Mouse (Mus musculus) thymus, postnatal 10 days (tissue): Measurements from ENCODE around the gene Xntrpc.
"Not testable (repeated sequence)": the region's sequence is repeated elsewhere in the genome, so short reads cannot be mapped to it uniquely, and the experiment has no call there.

Experiments
- DNase-seq, 2 experiments: peaks; one replicate each; pipeline ENCODE4 v3.0.0; 2021; ENCODE audit warnings: low spot score in 2 of 2

Xntrpc gene

DNA sequence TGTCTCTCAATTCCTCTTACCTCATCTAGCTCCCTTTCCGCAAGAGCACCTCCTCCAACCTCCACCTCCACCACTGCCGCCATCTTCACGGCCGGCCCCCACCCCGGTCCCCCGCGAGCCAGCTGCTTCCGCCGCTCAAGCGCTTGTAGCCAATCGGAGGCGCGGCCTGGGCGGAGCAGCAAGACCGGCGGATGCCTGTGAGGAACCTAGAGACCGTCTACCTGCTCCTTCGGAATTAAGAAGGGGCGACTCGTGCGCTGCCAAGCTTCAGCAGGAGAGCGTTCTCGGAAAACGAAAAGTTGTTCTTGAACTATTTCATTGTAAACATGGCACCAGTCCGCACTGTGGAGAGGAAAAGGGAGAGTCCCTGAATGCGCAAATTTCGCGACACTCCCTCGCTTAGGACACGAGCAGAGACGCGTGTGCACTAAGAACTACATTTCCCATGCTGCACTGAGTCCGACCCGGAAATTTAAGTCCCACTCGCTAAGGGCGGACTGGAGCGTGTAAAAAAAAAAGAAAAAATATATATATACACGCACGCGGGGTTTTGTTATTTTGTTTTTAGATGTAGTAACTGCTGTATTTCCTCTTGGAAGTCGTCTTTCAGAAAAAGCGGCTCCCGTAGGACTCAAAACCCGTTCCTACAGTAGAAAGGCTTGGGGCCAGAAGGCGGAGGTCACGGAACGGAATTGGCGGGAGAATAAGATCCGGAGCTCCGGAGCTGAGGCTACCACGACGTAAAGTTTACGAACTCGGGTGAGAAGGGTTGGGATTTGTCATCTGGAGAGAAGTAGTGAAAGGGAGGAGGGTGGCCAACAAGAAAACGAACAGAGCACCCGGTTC lies at the start of gene Xntrpc, which contains the start of the genes Rnf121 and Xndc1:
Xntrpc (plus strand) TSS at position 668 of the 846 bp plus-strand sequence.
Rnf121 (minus strand) TSS at position 424 of the 846 bp plus-strand sequence.
Xndc1 (plus strand) TSS at position 466 of the 846 bp plus-strand sequence.
- peak; percentile 88 to 91 for DNase-seq

DNA sequence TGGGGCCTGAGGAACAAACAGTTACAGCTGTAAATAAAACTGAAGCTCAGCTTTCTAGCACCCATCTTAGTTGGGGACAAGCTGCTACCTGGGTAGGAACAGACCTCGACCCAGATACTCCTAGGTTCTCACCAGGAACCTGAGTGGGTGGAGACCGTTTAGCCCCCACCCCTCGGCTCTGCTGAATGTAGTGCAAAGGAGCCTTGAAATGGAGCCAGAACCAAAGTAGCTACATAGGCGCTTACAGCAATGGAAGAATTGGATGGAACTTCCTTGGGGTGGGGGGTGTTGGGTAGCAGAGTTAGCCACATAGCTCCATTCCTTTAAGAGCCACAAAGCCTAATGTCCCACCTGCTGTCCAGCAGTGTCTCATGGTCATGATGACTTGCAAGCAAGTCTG lies 48.6 kb upstream of the Xntrpc start:
- DNase-seq, result no peak

DNA sequence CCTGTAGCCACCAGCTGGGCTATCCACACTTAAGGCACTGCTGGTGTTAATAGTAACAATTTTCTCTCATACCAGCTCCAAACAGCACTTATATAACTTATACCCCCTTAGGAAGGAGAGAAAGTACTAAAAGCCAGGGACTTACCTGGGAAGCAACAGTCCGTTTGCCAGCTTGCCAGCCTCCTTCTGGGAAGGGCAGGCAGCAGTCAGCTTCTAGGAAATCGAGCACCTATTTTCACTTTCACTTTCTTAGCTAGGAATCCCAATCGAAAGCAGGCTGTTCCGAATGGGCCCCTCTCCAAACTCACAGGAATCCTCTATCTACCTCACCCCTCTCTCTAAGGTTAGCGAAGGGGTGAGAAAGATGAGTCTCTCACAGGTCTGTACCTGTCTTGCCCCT lies 48.1 kb upstream of the Xntrpc start:
- no peak for DNase-seq

DNA sequence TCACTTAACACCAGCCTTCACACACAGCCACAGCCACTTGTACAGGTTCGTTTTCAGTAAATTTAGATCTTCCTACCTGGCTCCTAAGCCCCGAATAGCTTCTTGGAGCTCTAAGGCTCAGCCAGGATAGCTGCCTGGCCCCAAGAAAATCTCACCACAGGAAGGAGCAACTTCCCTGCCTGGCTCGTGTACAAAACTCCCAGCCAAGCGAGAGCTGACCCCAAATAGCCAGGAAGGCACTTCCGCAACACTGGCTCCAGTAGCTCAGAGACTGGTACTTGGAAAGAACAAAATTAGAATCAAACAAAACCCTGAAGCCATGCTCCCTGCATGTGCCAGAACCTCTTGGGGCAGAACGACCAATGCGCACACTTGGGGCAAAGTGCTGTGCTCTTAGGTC lies 47.5 kb upstream of the Xntrpc start:
- no peak for DNase-seq

DNA sequence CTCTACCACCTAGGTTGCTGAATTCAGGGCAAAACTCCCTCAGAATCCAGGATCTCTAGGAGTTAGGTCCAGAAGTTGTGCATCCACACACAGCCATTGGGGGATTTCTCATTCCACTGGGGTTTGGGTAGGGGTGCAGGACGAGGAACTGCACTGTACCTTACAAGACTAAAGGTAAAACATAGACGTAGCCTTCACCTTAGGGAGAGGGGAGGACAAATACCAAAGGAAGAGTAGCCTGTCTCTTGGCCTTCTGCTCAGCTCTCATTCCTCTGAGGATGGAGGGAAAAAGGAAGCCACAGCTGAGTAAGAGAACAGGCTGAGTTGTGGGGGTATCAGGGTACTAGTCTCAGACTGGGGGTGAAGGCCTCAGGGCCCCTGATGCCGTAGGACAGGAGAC lies 46.9 kb upstream of the Xntrpc start, which contains the start of gene Il18bp:
Il18bp (minus strand) TSS at position 101 of the 400 bp plus-strand sequence.
- no peak for DNase-seq

DNA sequence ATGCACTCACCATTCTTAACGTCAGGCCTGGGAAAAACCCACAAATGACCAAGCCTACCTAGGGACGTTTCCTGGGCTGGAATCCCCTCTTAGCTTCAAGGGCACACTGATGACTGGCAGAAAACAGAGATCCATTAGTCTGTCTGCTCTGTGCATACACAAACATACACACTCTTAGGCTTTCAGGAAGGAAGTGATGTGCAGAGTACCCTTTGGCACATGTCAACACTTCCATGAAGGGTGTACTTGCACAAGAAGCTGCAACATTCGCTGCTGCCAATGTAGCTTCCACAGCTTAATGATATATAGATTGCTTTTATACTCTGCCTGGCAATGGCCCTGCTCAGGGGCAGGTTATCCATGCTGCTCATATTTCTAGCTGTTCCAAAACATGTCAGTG lies 46.2 kb upstream of the Xntrpc start:
- DNase-seq, result no peak

DNA sequence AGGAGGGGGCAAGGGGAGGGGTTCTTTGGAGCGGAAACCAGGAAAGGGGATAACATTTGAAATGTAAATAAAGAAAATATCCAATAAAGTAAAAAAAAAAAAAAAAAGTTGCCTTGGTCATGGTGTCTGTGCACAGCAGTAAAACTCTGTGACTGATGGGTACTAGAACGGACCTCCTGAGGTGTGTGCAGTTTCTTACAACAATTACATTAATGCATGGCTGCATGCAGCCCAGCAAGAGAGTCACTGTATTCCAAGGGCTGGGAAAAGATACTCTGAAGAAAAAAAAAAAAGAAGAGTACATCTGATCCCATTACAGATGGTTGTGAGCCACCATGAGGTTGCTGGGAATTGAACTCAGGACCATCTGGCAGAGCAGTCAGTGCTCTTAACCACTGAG lies 44.6 kb upstream of the Xntrpc start:
- DNase-seq, result not testable (repeated sequence)

DNA sequence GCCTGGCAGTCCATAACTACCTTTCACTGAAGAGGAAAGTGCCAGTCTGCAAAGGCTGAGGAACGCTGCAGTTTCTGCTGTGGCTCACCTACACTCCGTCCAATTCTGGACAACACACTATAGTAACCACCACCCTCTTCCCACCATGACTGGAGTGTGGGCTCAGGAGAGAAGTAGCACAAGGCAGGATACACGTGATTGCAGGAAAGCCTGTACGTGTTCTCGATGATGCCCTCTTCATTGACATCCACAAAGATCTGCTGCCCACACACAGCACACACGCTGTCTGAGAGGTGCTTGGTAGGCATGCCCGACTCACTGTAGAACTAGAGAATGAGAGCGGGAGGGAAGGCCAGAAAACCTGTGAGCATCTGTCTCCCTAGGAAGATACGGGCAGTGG lies 41.7 kb upstream of the Xntrpc start:
- no peak for DNase-seq

DNA sequence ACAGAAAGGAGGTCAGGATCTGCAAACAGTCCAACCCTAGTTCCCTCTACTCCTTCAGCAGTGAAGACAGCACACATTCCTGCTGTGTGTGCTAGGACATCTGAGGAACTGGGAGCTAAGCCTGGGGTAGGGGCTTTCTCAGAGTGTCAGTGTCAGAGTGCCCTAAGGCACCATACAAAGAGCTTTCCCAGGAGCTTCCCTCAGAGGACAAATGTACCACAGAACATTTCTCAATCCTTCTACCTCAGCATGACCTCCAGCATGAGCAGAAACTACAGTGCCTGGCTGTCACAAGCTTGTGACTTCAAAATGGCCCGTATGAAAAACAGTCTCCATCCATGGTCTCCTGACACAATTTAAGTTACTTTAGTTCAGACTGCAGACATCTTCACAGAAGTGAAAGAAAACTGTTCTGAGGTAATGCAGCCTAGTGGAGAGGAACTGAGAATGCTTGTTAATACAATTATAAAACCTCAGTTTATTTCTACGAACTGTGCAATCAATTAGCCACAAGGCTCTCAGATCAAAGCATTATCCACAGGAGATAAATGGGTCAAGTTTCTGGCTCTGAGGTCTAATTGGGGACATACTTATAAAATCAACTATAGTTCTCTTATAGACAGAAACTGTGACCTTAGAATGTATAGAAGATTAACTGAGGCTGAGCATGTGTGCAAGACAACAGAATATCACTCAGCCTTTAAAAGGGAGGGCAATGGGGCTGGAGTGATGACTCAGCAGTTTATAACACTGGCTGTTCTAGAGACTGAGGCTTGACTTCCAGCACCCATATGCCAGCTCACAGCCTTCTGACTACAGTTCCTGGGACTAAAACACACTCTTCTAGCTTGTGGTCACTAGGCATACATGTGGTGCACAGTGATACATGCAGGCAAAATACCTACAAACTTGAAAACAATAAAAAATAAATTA lies 40.1 kb upstream of the Xntrpc start:
- DNase-seq, result no peak

DNA sequence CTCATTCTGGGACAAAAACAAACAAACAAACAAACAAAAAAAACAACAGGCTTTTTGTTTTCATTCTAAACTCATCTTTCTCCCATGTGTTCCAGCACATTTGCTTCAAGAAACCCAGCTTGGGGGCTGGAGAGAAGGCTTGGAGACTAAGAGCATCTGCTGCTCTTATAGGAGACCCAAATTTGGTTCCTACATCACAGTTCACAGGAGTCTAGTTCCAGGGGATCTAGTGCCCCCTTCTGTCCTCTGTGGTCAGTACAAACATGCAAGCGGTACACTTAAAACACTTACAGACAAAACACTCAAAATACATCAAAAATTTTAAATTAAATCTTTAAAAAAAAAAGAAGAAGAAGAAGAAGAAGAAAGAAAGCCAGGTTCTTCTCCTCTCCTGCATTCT lies 30.6 kb upstream of the Xntrpc start:
- no peak for DNase-seq

DNA sequence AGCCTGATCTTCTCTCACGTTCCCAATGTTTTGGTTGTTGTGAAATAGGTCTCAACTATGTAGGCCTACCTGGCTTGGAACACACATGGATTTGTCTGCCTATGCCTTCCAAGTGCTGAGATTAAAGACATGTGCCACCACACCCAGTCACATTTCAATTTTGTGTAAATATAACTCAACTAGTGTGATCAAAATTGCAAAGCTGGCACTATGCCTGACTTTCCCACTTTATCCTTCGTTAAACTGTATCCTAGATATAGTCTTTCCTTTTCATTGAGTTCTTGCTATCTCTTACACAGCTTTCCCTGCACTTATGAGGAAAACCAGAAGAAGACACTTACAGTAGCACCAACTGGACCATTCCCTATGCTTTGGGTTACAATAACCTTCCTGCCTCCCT lies 30.0 kb upstream of the Xntrpc start:
- no peak for DNase-seq

DNA sequence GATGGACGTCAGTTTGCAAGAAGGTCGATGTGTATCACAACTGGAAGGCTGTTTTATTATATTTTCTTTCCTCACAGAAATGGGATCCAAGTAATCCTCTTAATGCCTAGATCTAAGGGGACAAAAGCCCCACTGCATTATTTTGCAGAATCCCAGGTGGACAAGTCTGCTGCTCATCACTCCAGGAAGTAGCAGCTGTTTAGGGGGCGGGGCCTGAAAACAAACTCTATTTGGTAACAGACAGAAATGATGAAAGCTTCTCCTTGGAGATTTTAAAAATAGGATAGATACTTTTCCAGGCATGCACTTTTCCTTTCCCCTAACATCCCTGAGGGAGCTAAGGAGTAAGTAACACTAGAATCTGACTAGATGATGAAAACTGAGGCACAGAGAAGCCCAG lies 28.2 kb upstream of the Xntrpc start:
- no peak for DNase-seq

DNA sequence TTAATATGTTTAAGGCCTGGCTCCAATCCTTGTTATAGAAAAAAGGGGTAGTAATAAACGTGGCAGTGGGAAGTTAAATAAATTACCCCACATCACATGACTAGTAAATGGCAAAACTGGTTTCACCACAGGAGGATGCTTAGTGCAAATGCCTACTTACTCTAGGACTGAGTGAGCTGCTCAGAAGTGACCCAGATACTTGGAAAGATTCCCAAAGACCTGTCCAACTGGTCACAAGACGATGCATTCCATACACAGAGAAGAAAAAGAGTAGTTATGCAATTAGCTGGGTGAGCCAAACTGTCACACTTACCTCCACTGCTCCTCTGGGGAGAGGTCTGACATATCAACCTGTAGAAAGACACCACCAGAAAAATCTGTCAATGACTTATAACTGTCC lies 23.2 kb upstream of the Xntrpc start:
- DNase-seq, result no peak

DNA sequence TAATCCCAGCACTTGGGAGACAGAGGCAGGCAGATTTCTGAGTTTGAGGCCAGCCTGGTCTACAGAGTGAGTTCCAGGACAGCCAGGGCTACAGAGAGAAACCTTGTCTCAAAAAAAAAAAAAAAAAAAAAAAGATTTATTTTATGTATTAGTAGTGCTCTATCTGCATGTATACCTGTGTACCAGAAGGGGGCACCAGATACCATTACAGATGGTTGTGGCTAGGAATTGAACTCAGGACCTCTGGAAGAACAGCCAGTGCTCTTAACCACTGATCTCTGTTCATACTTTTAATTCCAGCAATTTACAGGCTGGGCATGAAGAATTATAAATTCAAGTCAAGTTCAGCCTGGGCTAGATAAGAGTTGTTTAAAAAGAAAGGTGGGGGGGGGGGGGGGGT lies 17.0 kb upstream of the Xntrpc start:
- DNase-seq, result peak in 1 of 2 experiments; percentile 18

DNA sequence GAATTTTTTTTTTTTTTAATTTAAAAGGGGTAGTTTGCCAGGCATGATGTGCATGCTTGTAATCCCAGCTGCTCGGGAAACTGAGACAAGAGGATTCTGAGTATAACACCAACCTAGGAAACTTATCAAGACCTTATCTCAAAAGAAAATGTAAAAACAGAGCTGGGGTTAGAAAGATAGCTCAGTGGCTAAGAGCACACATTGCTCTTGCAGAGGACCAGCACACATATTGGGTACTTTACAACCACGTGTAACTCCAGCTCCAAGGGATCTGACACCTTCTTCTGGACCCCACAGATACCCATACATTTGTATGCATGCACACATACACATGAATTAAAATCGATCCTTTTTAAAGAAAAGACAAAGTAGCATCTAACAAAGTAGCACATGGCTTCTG lies 4.2 kb upstream of the Xntrpc start:
- no peak for DNase-seq

DNA sequence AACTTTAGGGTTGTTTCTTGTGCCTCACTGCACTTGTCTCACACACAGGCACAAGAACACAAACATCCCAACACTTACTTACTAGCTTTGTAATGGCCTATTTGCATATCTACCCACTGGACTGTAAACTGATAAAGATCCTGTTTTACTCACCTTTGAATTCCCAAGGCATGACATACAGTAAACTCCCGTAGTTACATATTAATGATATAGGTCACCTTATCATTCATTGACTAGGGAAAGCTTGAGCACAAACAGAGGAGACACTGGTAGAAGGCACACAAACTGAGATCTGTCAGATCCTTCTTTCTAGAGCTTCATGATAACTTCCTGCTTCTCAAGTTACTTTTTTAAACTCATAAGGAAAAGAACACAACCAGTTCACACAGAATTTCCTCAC lies 3.3 kb upstream of the Xntrpc start:
- no peak for DNase-seq

DNA sequence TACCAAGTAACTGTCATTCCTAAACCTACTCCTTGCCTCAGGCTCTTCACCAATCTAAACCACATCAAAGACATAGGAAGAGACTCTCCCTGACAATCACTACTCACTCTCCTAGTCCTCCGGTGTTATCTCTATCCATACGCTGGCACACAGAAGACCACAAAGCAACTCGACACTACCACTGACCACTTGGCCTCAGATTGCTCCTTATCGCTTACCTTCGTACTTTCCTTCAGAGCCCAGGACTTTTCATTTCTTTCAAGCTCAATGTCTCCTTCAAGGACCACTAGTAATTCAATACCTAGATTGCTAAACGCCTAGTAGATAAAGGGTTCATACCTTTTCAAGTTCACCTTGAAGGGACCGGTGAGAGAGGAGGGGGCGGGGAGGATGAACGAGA lies 1.6 kb upstream of the Xntrpc start:
- no peak for DNase-seq

DNA sequence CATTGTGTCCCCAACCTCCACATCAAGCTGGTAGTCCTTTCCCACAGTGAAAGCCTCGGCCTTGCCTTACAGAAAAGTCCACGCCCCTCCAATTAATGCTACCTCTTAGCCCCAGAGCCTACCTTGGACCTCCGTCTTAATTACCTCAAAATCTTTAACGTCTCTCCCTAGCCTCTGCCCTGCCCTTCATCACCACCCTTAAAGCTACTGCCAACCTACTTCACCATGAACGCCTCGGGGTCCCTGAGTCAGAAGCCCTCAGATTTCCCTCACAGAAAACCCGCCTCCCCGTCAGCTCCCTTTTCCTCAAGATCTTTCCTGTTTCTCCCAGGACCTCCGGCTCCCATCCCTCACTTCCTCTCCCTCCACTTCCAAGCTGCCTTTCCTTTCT lies 863 bp upstream of the Xntrpc start:
- DNase-seq, result peak in 1 of 2 experiments; percentile 11

DNA sequence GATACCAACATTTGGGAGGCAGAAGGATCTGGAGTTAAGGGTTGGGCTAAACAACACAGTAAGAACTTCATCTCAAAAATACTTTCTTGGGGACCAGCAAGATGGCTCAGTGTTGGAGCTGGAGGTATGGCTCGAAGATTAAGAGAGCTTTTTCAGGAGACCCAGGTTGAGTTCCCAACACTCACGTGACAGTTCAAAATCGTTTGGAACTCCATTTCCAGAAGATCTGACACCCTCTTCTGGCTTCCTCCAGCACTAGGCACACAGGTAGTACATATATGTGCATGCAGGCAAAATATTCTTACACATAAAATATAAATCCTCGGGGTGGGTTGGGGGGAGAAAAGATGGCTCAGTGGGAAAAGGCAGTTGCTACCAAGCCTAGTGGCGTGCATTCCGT lies 850 bp downstream of the Xntrpc start:
- DNase-seq, result no peak

DNA sequence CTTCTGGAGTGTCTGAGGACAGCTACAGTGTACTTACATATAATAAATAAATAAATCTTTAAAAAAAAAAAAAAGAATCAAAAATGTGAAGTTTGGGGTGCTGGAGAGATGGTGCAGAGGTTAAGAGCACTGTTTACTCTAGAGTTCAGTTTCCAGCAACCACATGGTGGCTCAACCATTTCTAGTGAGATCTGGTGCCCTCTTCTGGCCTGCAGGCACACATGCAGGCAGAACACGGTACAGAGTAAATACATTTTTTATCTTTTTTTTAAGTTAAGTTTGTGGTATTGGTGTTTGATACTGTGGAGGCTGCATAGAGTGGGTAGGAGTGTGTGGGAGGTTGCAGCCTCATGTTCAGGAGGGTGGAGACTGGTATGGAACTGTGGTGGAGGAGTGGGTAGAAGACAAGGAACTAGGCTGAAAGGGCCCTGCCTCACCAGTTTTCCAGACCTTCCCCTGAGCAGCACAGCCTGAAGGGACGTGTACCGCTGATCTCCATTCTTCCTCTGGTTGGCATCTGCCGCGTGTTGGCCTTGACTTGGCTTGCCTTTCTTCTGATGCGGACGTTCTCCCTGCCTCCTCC lies 11.3 kb downstream of the Xntrpc start:
- DNase-seq, result peak in 1 of 2 experiments; percentile 55

DNA sequence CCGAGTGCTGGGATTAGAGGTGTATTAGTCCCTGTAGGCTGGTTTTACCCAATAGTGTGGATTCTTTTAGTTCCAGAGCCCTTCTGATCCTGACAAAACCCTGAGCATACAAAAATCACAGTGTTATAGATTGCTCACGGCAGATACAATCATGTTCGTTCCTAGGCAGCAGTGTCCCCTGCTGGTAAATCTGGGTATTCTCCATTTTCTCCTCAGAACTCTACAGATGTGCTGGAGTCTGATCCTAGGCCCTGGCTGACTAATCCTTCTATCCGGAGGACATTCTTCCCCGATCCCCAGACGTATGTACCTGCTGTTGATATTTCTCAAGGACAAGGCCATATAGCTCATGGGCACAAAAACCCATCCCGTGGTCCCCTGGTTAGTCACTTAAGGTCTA lies 13.0 kb downstream of the Xntrpc start:
- peak in 1 of 2 experiments; percentile 27 for DNase-seq

DNA sequence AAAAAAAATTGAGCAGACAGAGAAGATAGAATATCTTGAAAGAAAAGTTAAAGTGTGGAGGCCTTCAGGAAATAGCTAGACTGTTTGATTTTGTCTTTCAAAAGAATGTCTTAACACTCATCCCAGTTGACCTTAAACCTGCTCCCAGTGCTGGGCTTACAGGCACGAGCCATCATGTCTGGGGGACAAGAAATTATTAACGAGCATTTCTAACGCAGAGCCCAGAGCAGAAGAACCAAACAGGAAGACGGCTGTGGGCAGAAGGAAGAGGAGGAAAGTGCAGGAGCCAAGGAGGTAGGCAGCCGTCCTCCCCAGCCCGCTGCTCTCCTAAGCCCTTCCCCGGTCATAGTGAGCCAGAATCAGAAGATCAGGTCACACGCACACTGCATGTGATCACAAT lies 14.8 kb downstream of the Xntrpc start:
- no peak for DNase-seq
